Mouse (Mus musculus): ENCODE measurements around the gene Nanp. TPM values are rescaled to one million over a fixed set of nuclear protein-coding genes. Genes with fewer than 3 reads are reported as not detected.

Gene Nanp
- 20.4 and 24.5 TPM in 2 replicates for polyA plus RNA-seq (2015; fragmentation: Nextera tagmentation; extraction: Ambion mirVana)

DNA sequence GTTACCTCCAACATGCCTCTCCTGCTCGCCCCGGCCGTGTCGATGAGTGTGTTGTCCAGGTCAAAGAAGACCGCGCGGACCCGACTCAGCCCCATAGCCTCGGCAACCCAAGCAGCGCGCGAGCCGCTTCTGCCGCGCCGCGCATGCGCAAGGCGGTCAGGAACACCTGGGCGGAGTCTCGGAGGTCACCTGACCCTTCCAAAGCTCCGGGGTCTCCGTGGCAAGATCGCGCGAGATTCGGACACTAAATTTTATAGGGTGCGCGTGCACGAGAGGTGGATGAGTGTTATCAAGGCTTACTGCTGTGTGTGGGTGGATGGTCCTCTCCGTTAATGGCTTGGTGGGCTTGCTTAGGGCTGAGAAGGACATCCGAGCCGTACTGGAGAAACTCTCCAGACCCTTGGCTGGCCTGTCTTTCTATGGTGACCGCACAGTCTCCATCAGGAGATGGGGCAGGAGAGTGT is at the start of gene Nanp, which contains the start of gene Ninl:
Nanp (minus strand) TSS at position 167 of the 464 bp plus-strand sequence.
Ninl (minus strand) TSS at position 151 of the 464 bp plus-strand sequence.
- peak; percentile 93 for ATAC-seq (ENCODE audit: extremely low read depth, insufficient number of reproducible peaks, low FRiP score, low TSS enrichment)
- WGBS, result under 1% methylated on average over 34 of the region's 34 CpGs
- Histone ChIP-seq H3K4me1 (peaks cover 24% of the 10 kb centered on the region), H3K36me3 (no peaks in the 10 kb centered on the region), H3K4me2 (peak within 1 kb of the TSS; percentile 87), H3K9ac (peak within 1 kb of the TSS; percentile 99), H3K9me3 (no peaks in the 10 kb centered on the region), H3K27ac (replicated peaks) (peak within 1 kb of the TSS; percentile 82), H3K27me3 (replicated peaks) (no peaks in the 10 kb centered on the region), H3K4me3 (peak within 1 kb of the TSS; percentile 96)

- Histone ChIP-seq H3K4me1 (no peaks in the 10 kb centered on the region), H3K27me3 (replicated peaks) (no peaks in the 10 kb centered on the region), H3K4me3 (no peak overlapping the region), H3K4me2 (no peak overlapping the region), H3K27ac (replicated peaks) (no peak overlapping the region), H3K9ac (no peak overlapping the region), H3K36me3 (no peaks in the 10 kb centered on the region), H3K9me3 (no peaks in the 10 kb centered on the region)
- 80% methylated on average over 1 of the region's 1 CpGs for WGBS
- no peak for ATAC-seq (ENCODE audit: extremely low read depth, insufficient number of reproducible peaks, low FRiP score, low TSS enrichment)
Measured at GRCm38 (mm10) chr2:151056637-151057036, 17.4 kb upstream of the Nanp start.

GRCm38 (mm10) chr2:151040411-151040810 is 1.2 kb upstream of the Nanp start:
- Histone ChIP-seq H3K4me1 (peaks cover 24% of the 10 kb centered on the region), H3K4me3 (no peak overlapping the region), H3K36me3 (no peaks in the 10 kb centered on the region), H3K4me2 (no peak overlapping the region), H3K27ac (replicated peaks) (no peak overlapping the region), H3K9me3 (no peaks in the 10 kb centered on the region), H3K27me3 (replicated peaks) (no peaks in the 10 kb centered on the region), H3K9ac (no peak overlapping the region)
- 82% methylated on average over 1 of the region's 1 CpGs for WGBS
- ATAC-seq (ENCODE audit: extremely low read depth, insufficient number of reproducible peaks, low FRiP score, low TSS enrichment), result no peak

DNA sequence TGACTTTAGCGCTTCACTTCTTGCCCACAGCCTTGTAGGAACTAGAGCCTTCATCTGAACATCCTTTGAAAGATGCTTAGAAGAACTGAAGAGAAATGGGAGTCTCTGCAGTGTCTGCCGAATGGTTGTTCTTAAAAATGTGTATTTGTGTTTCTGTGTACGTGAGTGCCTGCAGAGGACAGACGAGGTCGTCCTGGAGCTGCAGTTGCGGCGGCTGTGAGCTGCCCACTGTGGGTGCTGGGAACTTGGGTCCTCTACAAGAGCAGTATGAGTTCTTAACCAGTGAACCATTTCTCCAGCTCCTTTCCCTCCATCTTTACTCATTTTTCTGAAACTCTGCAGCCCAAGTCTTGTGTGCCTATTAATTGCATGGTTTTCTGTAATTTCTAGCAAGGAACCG is 528 bp upstream of the Nanp start:
- H3K4me2 ChIP-seq, result peak overlapping the region; percentile 87
- peaks cover 24% of the 10 kb centered on the region for H3K4me1 ChIP-seq
- H3K4me3 ChIP-seq, result peak overlapping the region; percentile 96
- H3K36me3 ChIP-seq, result no peaks in the 10 kb centered on the region
- H3K9ac ChIP-seq, result peak overlapping the region; percentile 99
- 45% methylated on average over 8 of the region's 8 CpGs for WGBS
- H3K9me3 ChIP-seq, result no peaks in the 10 kb centered on the region
- ATAC-seq (ENCODE audit: extremely low read depth, insufficient number of reproducible peaks, low FRiP score, low TSS enrichment), result no peak
- H3K27me3 ChIP-seq (replicated peaks), result no peaks in the 10 kb centered on the region
- peak overlapping the region; percentile 58 for H3K27ac ChIP-seq (replicated peaks)

DNA sequence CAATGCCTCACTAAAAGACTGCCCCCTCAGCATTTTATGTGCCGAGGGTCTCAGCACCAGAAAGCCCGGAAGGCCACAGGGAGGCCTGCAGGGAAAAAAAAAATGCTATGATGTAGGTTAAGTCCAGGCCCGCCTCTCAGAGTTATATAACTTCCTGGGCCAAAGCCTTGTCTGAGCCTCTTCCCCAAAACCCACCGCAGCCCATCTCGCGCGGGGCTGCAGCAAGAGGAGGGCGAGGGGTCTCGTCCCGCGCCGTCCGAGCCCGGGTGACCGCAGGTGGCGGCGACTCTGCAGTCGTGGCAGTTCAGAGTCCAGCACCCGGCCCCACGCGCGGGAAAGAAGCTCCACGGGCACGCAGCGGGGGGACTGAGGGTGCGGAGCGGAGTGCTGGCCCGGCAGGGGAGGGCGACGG is 381 bp downstream of the Nanp start:
- H3K4me3 ChIP-seq, result peak overlapping the region; percentile 96
- H3K36me3 ChIP-seq, result no peaks in the 10 kb centered on the region
- peak; percentile 59 for ATAC-seq (ENCODE audit: extremely low read depth, insufficient number of reproducible peaks, low FRiP score, low TSS enrichment)
- peak overlapping the region; percentile 99 for H3K9ac ChIP-seq
- H3K27me3 ChIP-seq (replicated peaks), result no peaks in the 10 kb centered on the region
- H3K9me3 ChIP-seq, result no peaks in the 10 kb centered on the region
- H3K4me1 ChIP-seq, result peaks cover 24% of the 10 kb centered on the region
- peak overlapping the region; percentile 87 for H3K4me2 ChIP-seq
- under 1% methylated on average over 30 of the region's 30 CpGs for WGBS
- peak overlapping the region; percentile 82 for H3K27ac ChIP-seq (replicated peaks)

DNA sequence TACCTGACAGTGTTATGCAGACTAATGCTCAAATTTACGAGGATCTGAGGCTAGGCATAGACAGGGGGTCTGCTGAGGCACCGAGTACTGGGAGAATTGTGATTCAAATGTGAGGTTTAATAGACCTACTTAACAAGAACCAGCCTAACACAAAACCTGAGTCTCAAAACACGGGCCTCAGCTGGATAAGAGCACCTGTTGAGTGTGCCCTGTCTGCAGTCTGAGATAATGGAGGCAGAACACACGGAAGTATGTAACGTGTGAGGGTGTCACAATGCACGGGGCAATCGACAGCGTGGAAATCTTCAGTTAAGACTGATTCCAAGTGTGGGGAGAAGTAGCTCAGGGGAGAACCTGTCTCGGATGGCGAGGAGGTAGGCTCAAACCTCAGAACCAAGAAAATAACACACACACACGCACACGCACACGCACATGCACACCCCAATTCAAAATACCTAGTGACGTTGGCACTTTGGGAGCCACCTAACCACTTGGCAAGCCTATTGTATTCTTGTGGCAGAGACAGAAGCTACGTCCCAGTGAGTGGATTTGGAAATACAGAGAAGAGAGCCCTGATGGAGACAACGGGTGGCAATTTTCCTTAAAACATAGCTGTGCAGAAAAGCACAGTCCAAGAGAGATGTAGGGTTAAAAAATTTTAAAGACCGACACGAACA is 1.2 kb downstream of the Nanp start:
- Histone ChIP-seq H3K36me3 (no peaks in the 10 kb centered on the region), H3K4me3 (peak overlapping the region; percentile 96), H3K9me3 (no peaks in the 10 kb centered on the region), H3K27ac (replicated peaks) (peak overlapping the region; percentile 42; the same call in 1 of the 2 replicates), H3K9ac (peak overlapping the region; percentile 99), H3K27me3 (replicated peaks) (no peaks in the 10 kb centered on the region), H3K4me2 (peak overlapping the region; percentile 87), H3K4me1 (peaks cover 24% of the 10 kb centered on the region)
- no peak for ATAC-seq (ENCODE audit: extremely low read depth, insufficient number of reproducible peaks, low FRiP score, low TSS enrichment)
- 48% methylated on average over 18 of the region's 18 CpGs for WGBS

- Histone ChIP-seq H3K4me2 (peak overlapping the region; percentile 87), H3K9ac (no peak overlapping the region)
Measured at GRCm38 (mm10) chr2:151037292-151037691, 1.9 kb downstream of the Nanp start.

DNA sequence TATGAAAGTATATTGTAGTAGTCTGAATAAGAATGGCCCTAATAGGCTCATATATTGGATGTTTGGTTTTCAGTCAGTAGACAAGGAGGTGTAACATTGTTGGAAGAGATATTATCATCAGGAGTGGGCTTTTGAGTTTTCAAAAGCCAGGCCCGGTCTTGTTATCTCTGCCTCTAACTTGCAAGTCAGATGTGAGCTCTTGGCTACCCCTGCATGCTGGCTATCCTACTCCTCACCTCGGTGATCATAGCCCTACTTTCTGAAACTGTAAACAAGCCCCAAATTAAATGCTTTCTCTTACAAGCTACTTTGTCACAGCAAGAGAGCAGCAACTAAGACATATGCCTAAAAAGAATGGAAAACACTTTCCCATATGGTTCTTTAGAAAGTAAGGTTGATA is 2.5 kb downstream of the Nanp start:
- no peaks in the 10 kb centered on the region for H3K9me3 ChIP-seq
- no peak overlapping the region for H3K9ac ChIP-seq
- ATAC-seq (ENCODE audit: extremely low read depth, insufficient number of reproducible peaks, low FRiP score, low TSS enrichment), result no peak
- H3K27ac ChIP-seq (replicated peaks), result no peak overlapping the region
- H3K4me1 ChIP-seq, result peaks cover 24% of the 10 kb centered on the region
- H3K36me3 ChIP-seq, result no peaks in the 10 kb centered on the region
- peak overlapping the region; percentile 87; the same call in 1 of the 2 replicates for H3K4me2 ChIP-seq
- no peak overlapping the region for H3K4me3 ChIP-seq
- 58% methylated on average over 2 of the region's 2 CpGs for WGBS
- H3K27me3 ChIP-seq (replicated peaks), result no peaks in the 10 kb centered on the region

More at GRCm38 (mm10) chr2:151037292-151037691, 1.9 kb downstream of the Nanp start:
- WGBS, result 90% methylated on average over 1 of the region's 1 CpGs
- peaks cover 24% of the 10 kb centered on the region for H3K4me1 ChIP-seq
- H3K27ac ChIP-seq (replicated peaks), result 0 out of 2 replicates have a peak overlapping the region, but pooled peaks have one; percentile 42
- no peaks in the 10 kb centered on the region for H3K9me3 ChIP-seq
- no peaks in the 10 kb centered on the region for H3K27me3 ChIP-seq (replicated peaks)
- peak overlapping the region; percentile 96; the same call in 1 of the 2 replicates for H3K4me3 ChIP-seq
- H3K36me3 ChIP-seq, result no peaks in the 10 kb centered on the region
- ATAC-seq (ENCODE audit: extremely low read depth, insufficient number of reproducible peaks, low FRiP score, low TSS enrichment), result no peak

- no peak overlapping the region for H3K4me3 ChIP-seq
- no peak overlapping the region for H3K9ac ChIP-seq
- peaks cover under 1% of the 10 kb centered on the region; the same call in 1 of the 2 replicates for H3K36me3 ChIP-seq
- no peaks in the 10 kb centered on the region for H3K9me3 ChIP-seq
- WGBS, result 93% methylated on average over 3 of the region's 3 CpGs
- H3K4me2 ChIP-seq, result no peak overlapping the region
- peaks cover 17% of the 10 kb centered on the region for H3K4me1 ChIP-seq
- ATAC-seq (ENCODE audit: extremely low read depth, insufficient number of reproducible peaks, low FRiP score, low TSS enrichment), result no peak
- H3K27me3 ChIP-seq (replicated peaks), result no peaks in the 10 kb centered on the region
- H3K27ac ChIP-seq (replicated peaks), result no peak overlapping the region
Measured at GRCm38 (mm10) chr2:151034435-151034834, 4.8 kb downstream of the Nanp start.

DNA sequence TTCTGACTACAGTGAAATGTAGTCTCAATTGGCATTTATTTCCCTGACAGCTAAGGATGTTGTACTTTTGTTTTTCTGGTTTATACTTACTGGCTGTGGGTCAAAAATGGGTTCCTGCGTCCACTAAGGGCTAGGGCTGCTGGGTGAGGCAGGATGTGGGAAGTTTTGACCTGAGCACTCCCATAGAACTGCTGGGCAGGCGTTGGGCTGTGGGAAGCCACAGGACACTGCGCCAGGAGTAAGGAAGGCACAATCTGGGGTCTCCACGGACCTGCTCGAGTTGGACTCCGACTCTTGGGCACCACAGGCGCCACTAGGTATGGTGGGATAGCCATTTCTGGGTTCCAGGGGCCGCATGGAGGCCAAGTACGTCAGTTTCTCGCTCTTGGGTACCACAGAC is 18.0 kb downstream of the Nanp start:
- peaks cover 9% of the 10 kb centered on the region for H3K36me3 ChIP-seq
- H3K27me3 ChIP-seq (replicated peaks), result no peaks in the 10 kb centered on the region
- H3K9me3 ChIP-seq, result no peaks in the 10 kb centered on the region
- WGBS, result 83% methylated on average over 10 of the region's 10 CpGs
- H3K4me3 ChIP-seq, result no peak overlapping the region
- no peak for ATAC-seq (ENCODE audit: extremely low read depth, insufficient number of reproducible peaks, low FRiP score, low TSS enrichment)
- no peak overlapping the region for H3K4me2 ChIP-seq
- H3K27ac ChIP-seq (replicated peaks), result no peak overlapping the region
- no peak overlapping the region for H3K9ac ChIP-seq
- H3K4me1 ChIP-seq, result no peaks in the 10 kb centered on the region

GRCm38 (mm10) chr2:151015316-151015715 is 23.9 kb downstream of the Nanp start:
- H3K27me3 ChIP-seq (replicated peaks), result peaks cover 7% of the 10 kb centered on the region; the same call in 1 of the 2 replicates
- no peak for ATAC-seq (ENCODE audit: extremely low read depth, insufficient number of reproducible peaks, low FRiP score, low TSS enrichment)
- 89% methylated on average over 2 of the region's 2 CpGs for WGBS

More at GRCm38 (mm10) chr2:151015316-151015715, 23.9 kb downstream of the Nanp start:
- Histone ChIP-seq H3K27ac (replicated peaks) (no peak overlapping the region), H3K4me2 (no peak overlapping the region), H3K9me3 (no peaks in the 10 kb centered on the region), H3K9ac (no peak overlapping the region), H3K36me3 (no peaks in the 10 kb centered on the region), H3K4me3 (no peak overlapping the region), H3K4me1 (no peaks in the 10 kb centered on the region)

Measured in heart, embryonic 13.5 days (tissue).